Mouse (Mus musculus) hindbrain, embryonic 12.5 days (tissue): ENCODE results near the gene Dpf1. TPM values are rescaled to one million over a fixed set of nuclear protein-coding genes. Genes with fewer than 3 reads are reported as not detected.

Experiments
- ATAC-seq: fragments of 200-750 bp; cut with Nextera tagmentation; 2 replicates; pipeline ENCODE4 v1.8.0; 2017; ENCODE audit warnings: moderate TSS enrichment; ENCODE audit not compliant: low FRiP score
- H3K27ac ChIP-seq: fragments of 300-500 bp; sonication (generic); 2 replicates; pipeline ENCODE4 v1.5.1; 2016; ENCODE audit warnings: mild to moderate bottlenecking
- H3K27me3 ChIP-seq: fragments of 300-500 bp; sonication (generic); 2 replicates; pipeline ENCODE4 v1.6.1; 2016; ENCODE audit warnings: mild to moderate bottlenecking
- H3K36me3 ChIP-seq: fragments of 300-500 bp; sonication (generic); 2 replicates; pipeline ENCODE4 v1.6.1; 2016; ENCODE audit warnings: mild to moderate bottlenecking
- H3K4me1 ChIP-seq: fragments of 300-500 bp; sonication (generic); 2 replicates; pipeline ENCODE4 v1.6.1; 2016
- H3K4me2 ChIP-seq: fragments of 300-500 bp; sonication (generic); replicated peaks from 2 replicates; pipeline ENCODE4 v1.6.1; 2016; ENCODE audit warnings: mild to moderate bottlenecking
- H3K4me3 ChIP-seq: fragments of 300-500 bp; sonication (generic); 2 replicates; pipeline ENCODE4 v1.5.1; 2016; ENCODE audit warnings: mild to moderate bottlenecking
- H3K9ac ChIP-seq: fragments of 300-500 bp; sonication (generic); 2 replicates; pipeline ENCODE4 v1.6.1; 2016; ENCODE audit warnings: mild to moderate bottlenecking, moderate library complexity
- H3K9me3 ChIP-seq: fragments of 300-500 bp; sonication (generic); replicated peaks from 2 replicates; pipeline ENCODE4 v1.6.1; 2016; ENCODE audit warnings: mild to moderate bottlenecking
- WGBS: fragments of 180-500 bp; shearing (Covaris S2); methylation state at CpG from one replicate; pipeline ENCODE4 v1.1.7; 2016; 5-methylcytosine and 5-hydroxymethylcytosine counted together
- polyA plus RNA-seq: library from polyadenylated mRNA; unstranded; fragments of >200 nt; fragmentation: Nextera tagmentation; extraction: Ambion mirVana; gene quantifications from 2 replicates; pipeline ENCODE4 v1.2.1, GENCODE M21; 2016

The Dpf1 gene
- polyA plus RNA-seq, 1 experiment from 2014 or later: 102 TPM

- Histone ChIP-seq H3K4me2 (no peak overlapping the region), H3K27me3 (no peaks in the 10 kb centered on the region), H3K9me3 (no peaks in the 10 kb centered on the region), H3K27ac (no peak overlapping the region), H3K4me1 (peaks cover 14% of the 10 kb centered on the region), H3K36me3 (peaks cover 23% of the 10 kb centered on the region), H3K4me3 (no peak overlapping the region), H3K9ac (no peak overlapping the region)
- ATAC-seq: no peak
- 87% methylated on average over 2 of the region's 2 CpGs for WGBS
Measured at GRCm38 (mm10) chr7:29337766-29338165, 34.0 kb downstream of the Dpf1 start.

GRCm38 (mm10) chr7:29338351-29338919, 34.7 kb downstream of the Dpf1 start:
- ATAC-seq: no peak

GRCm38 (mm10) chr7:29338984-29339679, 35.4 kb downstream of the Dpf1 start:
- 74% methylated on average over 14 of the region's 14 CpGs for WGBS
- ATAC-seq: no peak

More at GRCm38 (mm10) chr7:29338351-29338919, 34.7 kb downstream of the Dpf1 start:
- WGBS: 85% methylated on average over 9 of the region's 9 CpGs
- H3K27ac ChIP-seq: no peak overlapping the region
- no peak overlapping the region for H3K4me3 ChIP-seq
- H3K27me3 ChIP-seq: no peaks in the 10 kb centered on the region
- no peaks in the 10 kb centered on the region for H3K9me3 ChIP-seq
- peaks cover 15% of the 10 kb centered on the region for H3K4me1 ChIP-seq
- H3K36me3 ChIP-seq: peaks cover 23% of the 10 kb centered on the region
- H3K4me2 ChIP-seq: no peak overlapping the region
- H3K9ac ChIP-seq: no peak overlapping the region

GRCm38 (mm10) chr7:29340247-29340646, 36.5 kb downstream of the Dpf1 start:
- whole genome bisulfite sequencing: 81% methylated on average over 9 of the region's 9 CpGs
- H3K9me3 ChIP-seq: no peaks in the 10 kb centered on the region
- H3K4me1 ChIP-seq: peaks cover 15% of the 10 kb centered on the region
- no peak overlapping the region for H3K4me3 ChIP-seq
- no peak overlapping the region for H3K4me2 ChIP-seq
- no peak overlapping the region for H3K9ac ChIP-seq
- ATAC-seq: no peak
- no peak overlapping the region for H3K27ac ChIP-seq
- no peaks in the 10 kb centered on the region for H3K27me3 ChIP-seq
- peaks cover 23% of the 10 kb centered on the region for H3K36me3 ChIP-seq

More at GRCm38 (mm10) chr7:29338984-29339679, 35.4 kb downstream of the Dpf1 start:
- Histone ChIP-seq H3K4me3 (no peak overlapping the region), H3K9me3 (no peaks in the 10 kb centered on the region), H3K4me2 (no peak overlapping the region), H3K36me3 (peaks cover 23% of the 10 kb centered on the region), H3K9ac (no peak overlapping the region), H3K27ac (no peak overlapping the region), H3K27me3 (no peaks in the 10 kb centered on the region), H3K4me1 (peaks cover 15% of the 10 kb centered on the region)

GRCm38 (mm10) chr7:29340838-29341237, 37.1 kb downstream of the Dpf1 start:
- H3K4me3 ChIP-seq: no peak overlapping the region
- ATAC-seq: no peak

GRCm38 (mm10) chr7:29341722-29342121, 38.0 kb downstream of the Dpf1 start:
- peaks cover 18% of the 10 kb centered on the region for H3K36me3 ChIP-seq
- H3K9ac ChIP-seq: no peak overlapping the region
- WGBS: 60% methylated on average over 12 of the region's 12 CpGs
- H3K4me3 ChIP-seq: no peak overlapping the region
- H3K27me3 ChIP-seq: no peaks in the 10 kb centered on the region
- peaks cover 17% of the 10 kb centered on the region for H3K4me1 ChIP-seq
- no peak overlapping the region for H3K4me2 ChIP-seq
- no peak overlapping the region for H3K27ac ChIP-seq
- no peak for ATAC-seq
- H3K9me3 ChIP-seq: no peaks in the 10 kb centered on the region

More at GRCm38 (mm10) chr7:29340838-29341237, 37.1 kb downstream of the Dpf1 start:
- no peak overlapping the region for H3K4me2 ChIP-seq
- H3K27me3 ChIP-seq: no peaks in the 10 kb centered on the region
- WGBS: 95% methylated on average over 8 of the region's 8 CpGs
- no peaks in the 10 kb centered on the region for H3K9me3 ChIP-seq
- H3K4me1 ChIP-seq: peaks cover 15% of the 10 kb centered on the region
- H3K9ac ChIP-seq: no peak overlapping the region
- H3K36me3 ChIP-seq: peaks cover 23% of the 10 kb centered on the region
- no peak overlapping the region for H3K27ac ChIP-seq

GRCm38 (mm10) chr7:29342489-29343092, 38.8 kb downstream of the Dpf1 start:
- H3K4me1 ChIP-seq: peaks cover 17% of the 10 kb centered on the region
- no peak overlapping the region for H3K4me2 ChIP-seq
- peak overlapping the region; percentile 45; the same call in 1 of the 2 replicates for H3K27ac ChIP-seq
- no peak overlapping the region for H3K9ac ChIP-seq
- H3K27me3 ChIP-seq: no peaks in the 10 kb centered on the region
- H3K9me3 ChIP-seq: no peaks in the 10 kb centered on the region
- H3K36me3 ChIP-seq: peaks cover 20% of the 10 kb centered on the region
- no peak overlapping the region for H3K4me3 ChIP-seq
- ATAC-seq: no peak
- WGBS: 54% methylated on average over 8 of the region's 8 CpGs

GRCm38 (mm10) chr7:29343746-29344145, 40.0 kb downstream of the Dpf1 start:
- peaks cover 17% of the 10 kb centered on the region for H3K4me1 ChIP-seq
- no peak overlapping the region for H3K27ac ChIP-seq
- ATAC-seq: no peak
- no peak overlapping the region for H3K4me3 ChIP-seq
- H3K9me3 ChIP-seq: no peaks in the 10 kb centered on the region
- no peak overlapping the region for H3K4me2 ChIP-seq
- H3K36me3 ChIP-seq: peaks cover 22% of the 10 kb centered on the region
- H3K9ac ChIP-seq: no peak overlapping the region
- WGBS: 90% methylated on average over 7 of the region's 7 CpGs
- H3K27me3 ChIP-seq: no peaks in the 10 kb centered on the region

- Histone ChIP-seq H3K36me3 (peaks cover 21% of the 10 kb centered on the region), H3K9ac (no peak overlapping the region), H3K27ac (no peak overlapping the region), H3K9me3 (no peaks in the 10 kb centered on the region), H3K4me1 (peaks cover 15% of the 10 kb centered on the region), H3K4me2 (no peak overlapping the region), H3K27me3 (no peaks in the 10 kb centered on the region), H3K4me3 (no peak overlapping the region)
- 82% methylated on average over 4 of the region's 4 CpGs for WGBS
- ATAC-seq: no peak
Measured at GRCm38 (mm10) chr7:29345534-29345933, 41.8 kb downstream of the Dpf1 start.

- 63% methylated on average over 3 of the region's 3 CpGs for WGBS
- Histone ChIP-seq H3K27me3 (no peaks in the 10 kb centered on the region), H3K4me1 (peaks cover 15% of the 10 kb centered on the region), H3K9ac (no peak overlapping the region), H3K27ac (no peak overlapping the region), H3K9me3 (no peaks in the 10 kb centered on the region), H3K4me2 (no peak overlapping the region), H3K36me3 (peaks cover 25% of the 10 kb centered on the region), H3K4me3 (no peak overlapping the region)
- ATAC-seq: no peak
Measured at GRCm38 (mm10) chr7:29346212-29346611, 42.5 kb downstream of the Dpf1 start.

- Histone ChIP-seq H3K36me3 (peaks cover 47% of the 10 kb centered on the region), H3K9me3 (no peaks in the 10 kb centered on the region), H3K4me1 (0 out of 2 replicates have a peak, but pooled peaks cover 2% of the 10 kb centered on the region), H3K4me2 (no peak overlapping the region), H3K27me3 (no peaks in the 10 kb centered on the region), H3K4me3 (no peak overlapping the region), H3K27ac (no peak overlapping the region), H3K9ac (no peak overlapping the region)
- WGBS: 84% methylated on average over 10 of the region's 10 CpGs
- ATAC-seq: no peak
Measured at GRCm38 (mm10) chr7:29350489-29350888, 46.7 kb downstream of the Dpf1 start.

GRCm38 (mm10) chr7:29352246-29352645, 48.5 kb downstream of the Dpf1 start:
- no peak for ATAC-seq
- Histone ChIP-seq H3K4me2 (no peak overlapping the region), H3K4me3 (no peak overlapping the region), H3K9ac (no peak overlapping the region), H3K4me1 (no peaks in the 10 kb centered on the region), H3K27ac (no peak overlapping the region), H3K36me3 (peaks cover 51% of the 10 kb centered on the region), H3K27me3 (no peaks in the 10 kb centered on the region), H3K9me3 (no peaks in the 10 kb centered on the region)
- 89% methylated on average over 8 of the region's 8 CpGs for WGBS
